Mouse (Mus musculus) effector memory CD4-positive, alpha-beta T cell, adult 5 months (primary cell): ENCODE results near the gene Cemip2. TPM values are rescaled to one million over a fixed set of nuclear protein-coding genes. Genes with fewer than 3 reads are reported as not detected.

ENCODE experiments used
- polyA plus RNA-seq: library from polyadenylated mRNA; unstranded; fragments of 100-300 nt; shearing (Covaris generic); gene quantifications from one replicate; pipeline ENCODE4 v1.2.1, GENCODE M21; 2017

The Cemip2 gene
- polyA plus RNA-seq, result 30.7 TPM

DNA sequence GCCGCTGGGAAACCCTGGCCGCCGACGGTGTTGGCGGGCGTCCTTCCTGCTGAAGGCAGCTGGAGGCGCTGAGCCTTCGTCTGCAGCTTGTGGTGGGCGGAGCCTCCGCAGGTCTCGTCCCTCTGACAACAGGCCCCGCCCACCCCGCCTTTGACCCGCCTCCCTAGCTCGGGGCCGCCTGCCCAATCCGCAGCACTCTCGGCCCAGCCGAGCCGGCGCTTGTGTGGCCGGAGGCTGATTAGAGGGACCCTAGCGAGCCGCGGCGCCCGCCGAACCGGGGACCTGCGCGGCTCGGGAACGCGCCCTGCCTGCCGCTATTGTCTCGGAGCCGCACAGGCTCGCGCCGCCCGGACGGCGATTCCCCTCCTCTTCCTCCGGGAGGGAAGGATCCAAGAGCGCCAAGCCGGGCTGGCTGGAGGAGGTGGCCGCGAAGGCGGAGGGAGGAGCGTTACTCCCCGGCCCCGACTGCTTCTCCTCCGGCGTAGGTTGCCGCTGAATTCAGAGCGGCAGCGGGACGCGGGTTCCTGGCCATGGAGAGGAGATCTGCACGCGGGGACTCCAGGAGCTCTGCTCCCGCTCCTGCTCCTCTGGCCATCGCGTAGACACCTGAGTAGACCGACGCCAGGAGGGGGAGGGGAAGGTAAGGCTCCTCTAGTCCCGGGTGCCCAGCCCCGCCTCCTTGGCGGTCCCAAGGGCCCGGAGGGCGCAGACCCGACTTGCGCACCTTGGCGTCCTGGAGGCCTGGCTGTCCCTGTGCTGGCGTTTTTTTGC, at the start of gene Cemip2:
TSS of gene Cemip2 (plus strand) at position 196 of the 771 bp plus-strand sequence.

Other genes starting within 250 kb of the Cemip2 start
- gene 1110059E24Rik, start 125.4 kb upstream of the Cemip2 start, polyA plus RNA-seq, result 15.1 TPM
- 53.7 TPM for gene Abhd17b, start 125.2 kb upstream of the Cemip2 start, polyA plus RNA-seq